Mouse (Mus musculus) myocyte (in vitro differentiated cells): ENCODE data around the gene Zswim9. TPM values are rescaled to one million over a fixed set of nuclear protein-coding genes. Genes with fewer than 3 reads are reported as not detected.

Source experiments
- H3K27me3 ChIP-seq: one replicate; pipeline ENCODE4 v1.6.1; 2011; ENCODE audit not compliant: control insufficient read depth, insufficient read depth, insufficient read length
- H3K36me3 ChIP-seq: one replicate; pipeline ENCODE4 v1.6.1; 2011; ENCODE audit not compliant: control insufficient read depth, insufficient read depth
- H3K4me2 ChIP-seq: one replicate; pipeline ENCODE4 v1.6.1; 2011; ENCODE audit warnings: low read depth, control low read depth
- H3K4me3 ChIP-seq: one replicate; pipeline ENCODE4 v1.5.1; 2011; ENCODE audit warnings: mild to moderate bottlenecking, control low read depth, moderate library complexity
- H3K79me2 ChIP-seq: one replicate; pipeline ENCODE4 v1.6.1; 2011; ENCODE audit not compliant: control insufficient read depth, insufficient read depth
- H3ac ChIP-seq: one replicate; pipeline ENCODE4 v1.6.1; 2011; ENCODE audit not compliant: control insufficient read depth, insufficient read length
- CEBPB ChIP-seq: IDR thresholded peaks from 2 replicates; pipeline ENCODE4 v1.6.1; 2011; ENCODE audit warnings: mild to moderate bottlenecking, moderate library complexity; ENCODE audit not compliant: poor library complexity, insufficient read depth, severe bottlenecking
- E2F4 ChIP-seq: IDR thresholded peaks from one replicate; pipeline ENCODE4 v1.6.1; 2011; ENCODE audit warnings: mild to moderate bottlenecking, control low read depth, moderate library complexity; ENCODE audit not compliant: insufficient read depth
- MAX ChIP-seq: IDR thresholded peaks from one replicate; pipeline ENCODE4 v1.6.1; 2011; ENCODE audit warnings: low read depth, mild to moderate bottlenecking, control low read depth
- MYOD1 ChIP-seq, 3 experiments: IDR thresholded peaks; one replicate each; pipeline ENCODE4 v1.6.1; 2011; ENCODE audit warnings: control low read depth in 2 of 3, low read depth in 2 of 3, mild to moderate bottlenecking in 2 of 3, moderate library complexity in 1 of 3; ENCODE audit not compliant: insufficient read length in 2 of 3, control insufficient read depth in 1 of 3
- MYOG ChIP-seq, 3 experiments: IDR thresholded peaks; one replicate each; pipeline ENCODE4 v1.6.1; 2011; ENCODE audit warnings: control low read depth in 2 of 3, low read depth in 2 of 3, mild to moderate bottlenecking in 2 of 3; ENCODE audit not compliant: insufficient read length in 2 of 3, control insufficient read depth in 1 of 3, insufficient read depth in 1 of 3
- POLR2A ChIP-seq: IDR thresholded peaks from one replicate; pipeline ENCODE4 v1.6.1; 2011; ENCODE audit warnings: low read depth, mild to moderate bottlenecking, control low read depth, moderate library complexity; ENCODE audit not compliant: insufficient read length
- POLR2AphosphoS2 ChIP-seq: IDR thresholded peaks from one replicate; pipeline ENCODE4 v1.6.1; 2011; ENCODE audit warnings: low read depth, control low read depth; ENCODE audit not compliant: insufficient read length
- REST ChIP-seq: IDR thresholded peaks from one replicate; pipeline ENCODE4 v1.6.1; 2011; ENCODE audit warnings: mild to moderate bottlenecking, control low read depth, moderate library complexity; ENCODE audit not compliant: insufficient read depth, insufficient read length
- SRF ChIP-seq: IDR thresholded peaks from one replicate; pipeline ENCODE4 v1.6.1; 2011; ENCODE audit warnings: low read depth; ENCODE audit not compliant: control insufficient read depth, insufficient read length
- TCF12 ChIP-seq: IDR thresholded peaks from one replicate; pipeline ENCODE4 v1.6.1; 2011; ENCODE audit warnings: mild to moderate bottlenecking, control low read depth; ENCODE audit not compliant: poor library complexity, insufficient read depth, severe bottlenecking
- TCF3 ChIP-seq: IDR thresholded peaks from one replicate; pipeline ENCODE4 v1.6.1; 2011; ENCODE audit warnings: low read depth, control low read depth; ENCODE audit not compliant: insufficient read length
- USF1 ChIP-seq: IDR thresholded peaks from one replicate; pipeline ENCODE4 v1.6.1; 2011; ENCODE audit warnings: low read depth, mild to moderate bottlenecking, control low read depth, moderate library complexity
- polyA plus RNA-seq: library from polyadenylated mRNA; unstranded; fragments of >200 nt; fragmentation: generic; extraction: Trizol; gene quantifications from one replicate; pipeline ENCODE4 v1.2.1, GENCODE M21; 2012; ENCODE audit warnings: missing spikeins

The Zswim9 gene
- polyA plus RNA-seq, 1 experiment = 3.2 TPM

DNA sequence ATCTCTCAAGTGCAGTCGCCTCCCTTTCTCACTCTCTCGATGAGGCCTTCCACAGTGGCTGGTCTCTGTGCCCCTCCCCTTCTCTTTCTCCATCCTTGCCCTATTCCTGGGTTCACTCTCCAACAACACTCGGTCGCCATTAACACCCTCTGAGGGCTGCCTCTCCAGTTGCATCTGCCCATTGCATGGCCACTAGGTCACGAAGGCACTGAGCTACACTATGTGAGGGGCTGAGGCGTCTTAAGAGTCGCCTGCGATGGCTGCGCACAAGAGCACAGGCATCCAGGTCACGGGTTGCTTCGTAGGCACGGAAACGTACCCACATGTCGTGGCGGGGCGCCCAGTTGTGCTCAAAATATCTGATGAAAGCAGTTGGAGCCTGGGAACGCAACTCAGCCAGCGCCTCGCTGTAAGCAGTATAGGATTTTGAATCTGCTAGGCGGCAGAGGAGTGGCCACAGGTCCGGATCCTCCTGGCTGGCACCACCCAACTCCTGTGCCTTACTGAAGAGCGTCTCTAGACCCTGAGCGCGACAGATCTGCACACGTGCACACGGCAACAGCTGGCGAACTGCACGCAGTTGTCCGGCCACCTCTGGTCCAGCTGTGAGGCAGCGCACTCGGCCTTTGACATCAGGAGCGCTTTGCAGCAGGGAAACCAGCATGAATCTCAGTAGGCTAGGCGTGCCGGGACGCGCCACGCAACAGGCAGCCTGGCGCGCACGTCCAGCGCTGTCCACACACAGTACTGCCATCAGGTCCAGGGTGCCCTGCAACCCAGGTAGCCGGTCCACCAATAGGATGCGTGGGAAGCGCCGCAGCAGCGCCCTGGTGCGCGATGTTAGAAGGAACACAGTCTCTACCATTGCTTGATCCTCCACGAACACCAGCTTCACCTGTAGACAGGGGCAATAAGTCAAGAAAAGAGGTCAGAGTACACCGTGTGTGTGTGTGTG is 17.5 kb downstream of the Zswim9 start:
- TF ChIP-seq USF1 (no peak), CEBPB (no peak), MYOG (IDR thresholded peaks at IDR 0.05; ENCODE audit: control insufficient read depth in 1 of 3, insufficient read depth in 1 of 3, insufficient read length in 2 of 3, low read depth in 2 of 3) (no peak), TCF12 (no peak), POLR2A (no peak), REST (no peak), TCF3 (no peak), POLR2AphosphoS2 (no peak), SRF (no peak), MYOD1 (IDR thresholded peaks at IDR 0.05; ENCODE audit: control insufficient read depth in 1 of 3, insufficient read length in 2 of 3, low read depth in 2 of 3) (no peak), MAX (no peak), E2F4 (no peak)
- Histone ChIP-seq H3ac (no peak overlapping the region), H3K4me2 (no peak overlapping the region), H3K79me2 (no peaks in the 10 kb centered on the region), H3K36me3 (no peaks in the 10 kb centered on the region), H3K4me3 (no peak overlapping the region), H3K27me3 (no peaks in the 10 kb centered on the region)

DNA sequence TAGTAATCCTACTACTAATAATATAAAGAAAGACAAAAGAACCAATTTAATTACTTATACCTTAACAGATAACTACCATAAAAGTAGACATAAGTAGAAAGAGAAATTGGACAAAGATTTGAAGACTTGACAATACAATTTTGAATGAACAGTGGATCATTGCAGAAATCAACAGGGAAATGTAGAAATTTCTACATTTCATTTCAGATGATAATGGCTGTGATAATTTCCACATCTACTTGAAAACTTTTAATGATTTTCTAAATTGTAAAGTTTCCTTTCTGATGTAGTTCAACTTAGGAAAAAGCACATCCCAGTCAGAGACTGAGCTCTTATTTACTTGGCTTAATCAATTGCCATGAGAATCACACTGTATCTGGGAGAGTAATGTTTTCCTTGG is 65.8 kb downstream of the Zswim9 start, which contains the start of gene Vmn1r89:
Gene Vmn1r89 (plus strand): TSS at position 301 of the 400 bp plus-strand sequence.
- Histone ChIP-seq H3K79me2 (no peaks in the 10 kb centered on the region), H3K4me2 (no peak within 1 kb of the TSS), H3K4me3 (no peak within 1 kb of the TSS), H3K27me3 (no peaks in the 10 kb centered on the region), H3ac (no peak within 1 kb of the TSS), H3K36me3 (no peaks in the 10 kb centered on the region)
- TF ChIP-seq CEBPB (no peak), REST (no peak), USF1 (no peak), POLR2AphosphoS2 (no peak), MAX (no peak), MYOG (IDR thresholded peaks at IDR 0.05; ENCODE audit: control insufficient read depth in 1 of 3, insufficient read depth in 1 of 3, insufficient read length in 2 of 3, low read depth in 2 of 3) (no peak), TCF12 (no peak), TCF3 (no peak), POLR2A (no peak), SRF (no peak), MYOD1 (IDR thresholded peaks at IDR 0.05; ENCODE audit: control insufficient read depth in 1 of 3, insufficient read length in 2 of 3, low read depth in 2 of 3) (no peak), E2F4 (no peak)

Other genes starting within 250 kb of the Zswim9 start
- 189 TPM for gene Chmp2a, start 243.9 kb downstream of the Zswim9 start, polyA plus RNA-seq
- 227 TPM for gene Ube2m, start 240.4 kb downstream of the Zswim9 start, polyA plus RNA-seq
- gene Mzf1, start 224.0 kb downstream of the Zswim9 start, polyA plus RNA-seq = 0.37 TPM
- gene Vmn1r85, start 183.5 kb downstream of the Zswim9 start, polyA plus RNA-seq = not detected
- gene Vmn1r86, start 158.8 kb downstream of the Zswim9 start, polyA plus RNA-seq = not detected
- not detected for gene Vmn1r87, start 138.6 kb downstream of the Zswim9 start, polyA plus RNA-seq
- not detected for gene Vmn1r88, start 119.2 kb downstream of the Zswim9 start, polyA plus RNA-seq
- not detected for gene Vmn1r89, start 65.7 kb downstream of the Zswim9 start, polyA plus RNA-seq
- 17.5 TPM for gene Lig1, start 1.4 kb downstream of the Zswim9 start, polyA plus RNA-seq
- gene Pla2g4c, start 45.9 kb upstream of the Zswim9 start, polyA plus RNA-seq = 0.01 TPM
- not detected for gene Cabp5, start 119.4 kb upstream of the Zswim9 start, polyA plus RNA-seq
- not detected for gene Bsph1, start 172.1 kb upstream of the Zswim9 start, polyA plus RNA-seq